In the genomic region with DNA sequence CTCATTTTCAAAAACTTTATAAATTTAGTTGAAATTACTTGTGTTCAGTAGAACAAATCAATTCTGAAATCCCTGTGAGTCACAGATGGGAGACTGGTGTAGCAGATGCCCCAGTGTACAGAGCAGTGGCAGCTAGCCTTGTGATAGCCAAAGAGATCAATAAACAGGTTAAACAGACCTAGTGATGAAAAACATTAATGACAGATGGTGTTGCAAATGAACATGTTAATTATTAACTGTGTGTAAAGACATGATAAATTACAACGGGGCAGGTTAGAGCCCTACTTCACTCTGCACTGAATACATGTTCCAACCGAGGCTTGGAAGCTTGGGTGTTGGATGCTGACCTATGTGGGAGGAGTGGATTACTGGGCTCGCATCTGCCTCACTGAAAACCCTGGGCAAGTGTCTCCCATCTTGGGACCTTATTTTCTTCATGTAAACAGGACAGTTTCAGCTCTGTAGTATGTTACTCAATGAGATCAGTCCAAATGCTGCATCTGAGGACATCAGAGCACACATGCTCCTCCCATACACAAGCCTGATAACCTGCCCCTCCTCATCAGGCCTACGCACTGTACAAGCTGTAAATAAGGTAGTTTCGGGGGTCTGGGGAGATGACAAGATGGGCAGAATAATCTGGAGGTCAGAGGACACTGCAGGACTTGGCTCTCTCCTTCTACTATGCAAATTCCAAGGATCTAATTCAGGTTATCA, we compare ENCODE assay signal across 25 mouse cellular contexts. TPM values are rescaled to one million over a fixed set of nuclear protein-coding genes. Genes with fewer than 3 reads are reported as not detected.
DNase-seq lines count a peak whose midpoint lies in the region; ATAC-seq and TF ChIP-seq lines count a peak whose summit lies in the region.
"Had no signal": no experiment of that assay in that cellular context is flagged by ENCODE, and none has a peak within 500 bp of the region (broad histone marks: within the 10 kb centered on the region; RNA-seq: fewer than 3 reads in every experiment).

No protein-coding gene starts in this region.

- TF ChIP-seq CTCF in liver, postnatal 0 days (IDR thresholded peaks at IDR 0.05; ENCODE audit: low read depth), result no peak

- peak; percentile 62 for TF ChIP-seq EP300 in liver, postnatal 0 days (IDR thresholded peaks at IDR 0.05; ENCODE audit: low read depth)

- H3K4me2 ChIP-seq in liver, embryonic 12.5 days, result peak overlapping the region; percentile 17
- H3K4me2 ChIP-seq in liver, postnatal 0 days (ENCODE audit: low read depth, low read length), result peak overlapping the region; percentile 47
- no peak overlapping the region for H3K4me2 ChIP-seq in kidney, embryonic 16.5 days (replicated peaks; ENCODE audit: low read depth, low read length)
- H3K4me2 ChIP-seq: forebrain, embryonic 13.5 days; hindbrain, embryonic 15.5 days; limb, embryonic 15.5 days; midbrain, embryonic 13.5 days; neural tube, embryonic 13.5 days had no signal

- DNase-seq in layer of hippocampus, adult 9-11 months, result peak; percentile 48
- no peak for DNase-seq in layer of hippocampus, postnatal 25 days (ENCODE audit: extremely low spot score in 1 of 2, low spot score in 1 of 2)
- DNase-seq in liver, postnatal 0 days, result no peak
- no peak for DNase-seq in adrenal gland, adult 2 months
- DNase-seq in lung, postnatal 10 days, result no peak
- DNase-seq: cerebellum, adult 2 months; cerebellum, postnatal 36 days; gastrocnemius, postnatal 10 days; heart, postnatal 14 days; kidney, adult 9 months; kidney, postnatal 14 days; thymus, adult 18-20 months; thymus, postnatal 36 days had no signal

- 69% methylated on average over 5 of the region's 5 CpGs for WGBS in liver, embryonic 12.5 days (ENCODE audit: insufficient replicate concordance)
- 53% methylated on average over 5 of the region's 5 CpGs for WGBS in liver, postnatal 0 days (ENCODE audit: insufficient replicate concordance)
- 78% methylated on average over 5 of the region's 5 CpGs for WGBS in kidney, embryonic 16.5 days

- no peaks in the 10 kb centered on the region for H3K9me3 ChIP-seq in liver, embryonic 12.5 days (replicated peaks)
- no peaks in the 10 kb centered on the region for H3K9me3 ChIP-seq in liver, postnatal 0 days (ENCODE audit: low read length)
- no peaks in the 10 kb centered on the region for H3K9me3 ChIP-seq in kidney, embryonic 16.5 days (ENCODE audit: low read length)
- H3K9me3 ChIP-seq: forebrain, embryonic 13.5 days; hindbrain, embryonic 10.5 days; hindbrain, embryonic 15.5 days; limb, embryonic 10.5 days; limb, embryonic 15.5 days; midbrain, embryonic 13.5 days; neural tube, embryonic 13.5 days had no signal

- no peak overlapping the region for H3K4me3 ChIP-seq in liver, embryonic 12.5 days
- H3K4me3 ChIP-seq in liver, postnatal 0 days (ENCODE audit: low read depth, low read length), result no peak overlapping the region
- no peak overlapping the region for H3K4me3 ChIP-seq in kidney, embryonic 16.5 days (ENCODE audit: low read length)
- H3K4me3 ChIP-seq: forebrain, embryonic 13.5 days; hindbrain, embryonic 10.5 days; hindbrain, embryonic 15.5 days; limb, embryonic 10.5 days; limb, embryonic 15.5 days; midbrain, embryonic 13.5 days; neural tube, embryonic 13.5 days had no signal

- peaks cover 60% of the 10 kb centered on the region for H3K36me3 ChIP-seq in liver, embryonic 12.5 days
- peaks cover 38% of the 10 kb centered on the region for H3K36me3 ChIP-seq in liver, postnatal 0 days (replicated peaks; ENCODE audit: insufficient read depth, low read length)
- peaks cover 47% of the 10 kb centered on the region for H3K36me3 ChIP-seq in kidney, embryonic 16.5 days (ENCODE audit: insufficient read depth, low read length)

- peak; percentile 55 for ATAC-seq in liver, embryonic 12.5 days
- peak; percentile 90 for ATAC-seq in liver, postnatal 0 days
- ATAC-seq in kidney, embryonic 16.5 days (ENCODE audit: low FRiP score, low TSS enrichment), result no peak
- ATAC-seq: forebrain, embryonic 13.5 days; inflammation-experienced regulatory T-cells, adult 6 months; midbrain, embryonic 13.5 days; Patski had no signal

- peak overlapping the region; percentile 72 for H3K27ac ChIP-seq in liver, embryonic 12.5 days
- H3K27ac ChIP-seq in liver, postnatal 0 days (ENCODE audit: low read depth), result peak overlapping the region; percentile 94
- no peak overlapping the region for H3K27ac ChIP-seq in kidney, embryonic 16.5 days (ENCODE audit: low read length)
- H3K27ac ChIP-seq: forebrain, embryonic 13.5 days; hindbrain, embryonic 10.5 days; hindbrain, embryonic 15.5 days; limb, embryonic 10.5 days; limb, embryonic 15.5 days; macrophage; midbrain, embryonic 13.5 days; neural tube, embryonic 13.5 days had no signal

- no peak overlapping the region for H3K9ac ChIP-seq in liver, embryonic 12.5 days
- H3K9ac ChIP-seq in liver, postnatal 0 days (replicated peaks), result peak overlapping the region; percentile 2; the same call in 1 of the 2 replicates
- no peak overlapping the region for H3K9ac ChIP-seq in kidney, embryonic 16.5 days (replicated peaks; ENCODE audit: low read length)
- H3K9ac ChIP-seq: forebrain, embryonic 13.5 days; hindbrain, embryonic 15.5 days; limb, embryonic 15.5 days; midbrain, embryonic 13.5 days; neural tube, embryonic 13.5 days had no signal

- peaks cover 27% of the 10 kb centered on the region for H3K4me1 ChIP-seq in liver, embryonic 12.5 days
- peaks cover 19% of the 10 kb centered on the region for H3K4me1 ChIP-seq in liver, postnatal 0 days (ENCODE audit: insufficient read depth)
- H3K4me1 ChIP-seq in kidney, embryonic 16.5 days (ENCODE audit: insufficient read depth, low read length), result no peaks in the 10 kb centered on the region
- H3K4me1 ChIP-seq: forebrain, embryonic 13.5 days; hindbrain, embryonic 10.5 days; hindbrain, embryonic 15.5 days; limb, embryonic 10.5 days; limb, embryonic 15.5 days; midbrain, embryonic 13.5 days; neural tube, embryonic 13.5 days had no signal

- no peaks in the 10 kb centered on the region for H3K27me3 ChIP-seq in liver, embryonic 12.5 days (replicated peaks)
- no peaks in the 10 kb centered on the region for H3K27me3 ChIP-seq in liver, postnatal 0 days (ENCODE audit: insufficient read depth, low read length)
- H3K27me3 ChIP-seq in kidney, embryonic 16.5 days (ENCODE audit: insufficient read depth, low read length), result no peaks in the 10 kb centered on the region
- H3K27me3 ChIP-seq: forebrain, embryonic 13.5 days; hindbrain, embryonic 15.5 days; limb, embryonic 15.5 days; midbrain, embryonic 13.5 days; neural tube, embryonic 13.5 days; Patski had no signal

RNA-seq across cellular contexts. Expression of a gene that starts 9.8 kb away (rescaled TPM):
- total RNA-seq in layer of hippocampus, postnatal 25 days (2021), result 10 to 100 TPM; 64.8 to 71.3 TPM
- 54.1 and 59.0 TPM in 2 replicates for polyA plus RNA-seq in liver, embryonic 12.5 days (2016; fragmentation: Nextera tagmentation; extraction: Ambion mirVana)
- polyA plus RNA-seq in liver, postnatal 0 days (2015; fragmentation: Nextera tagmentation; extraction: Ambion mirVana), result 44.4 and 45.8 TPM in 2 replicates
- 10 to 100 TPM; 74.1 to 77.3 TPM for total RNA-seq in adrenal gland, adult 2 months (2021)
- polyA plus RNA-seq in adrenal gland, adult 2 months (2012; rRNA removed), result 12.9 and 16.2 TPM in 2 replicates
- 117 and 124 TPM in 2 replicates for polyA plus RNA-seq in kidney, embryonic 16.5 days (2015; fragmentation: Nextera tagmentation; extraction: Ambion mirVana)

RNA-seq across cellular contexts. Expression of a gene that starts 19.8 kb away (rescaled TPM):
- total RNA-seq in layer of hippocampus, postnatal 25 days (2021), result 10 to 100 TPM; 37.6 to 41.9 TPM
- polyA plus RNA-seq in liver, embryonic 12.5 days (2016; fragmentation: Nextera tagmentation; extraction: Ambion mirVana), result 140 and 151 TPM in 2 replicates
- 66.1 and 67.5 TPM in 2 replicates for polyA plus RNA-seq in liver, postnatal 0 days (2015; fragmentation: Nextera tagmentation; extraction: Ambion mirVana)
- 10 to 100 TPM; 70.2 to 77.2 TPM for total RNA-seq in adrenal gland, adult 2 months (2021)
- 15.2 and 17.8 TPM in 2 replicates for polyA plus RNA-seq in adrenal gland, adult 2 months (2012; rRNA removed)
- 158 and 165 TPM in 2 replicates for polyA plus RNA-seq in kidney, embryonic 16.5 days (2015; fragmentation: Nextera tagmentation; extraction: Ambion mirVana)

RNA-seq across cellular contexts. Expression of a gene that starts 24.0 kb away (rescaled TPM):
- total RNA-seq in layer of hippocampus, postnatal 25 days (2021), result 1 to 10 TPM; 6.7 to 7.3 TPM
- polyA plus RNA-seq in liver, embryonic 12.5 days (2016; fragmentation: Nextera tagmentation; extraction: Ambion mirVana), result 40.1 and 42.7 TPM in 2 replicates
- 99.3 and 100 TPM in 2 replicates for polyA plus RNA-seq in liver, postnatal 0 days (2015; fragmentation: Nextera tagmentation; extraction: Ambion mirVana)
- 100 to 1,000 TPM; 231 to 235 TPM for total RNA-seq in adrenal gland, adult 2 months (2021)
- polyA plus RNA-seq in adrenal gland, adult 2 months (2012; rRNA removed), result 475 and 582 TPM in 2 replicates
- polyA plus RNA-seq in kidney, embryonic 16.5 days (2015; fragmentation: Nextera tagmentation; extraction: Ambion mirVana), result 59.2 and 62.8 TPM in 2 replicates
